Mouse (Mus musculus) CD8-positive naive resting alpha-beta T cell, adult 2 months (primary cell): ENCODE results near the gene Fer.

Source experiments
- DNase-seq, 2 experiments: peaks; one replicate each; pipeline ENCODE4 v3.0.0; 2022; ENCODE audit warnings: low read depth in 2 of 2, low spot score in 2 of 2

The Fer gene

GRCm38 (mm10) chr17:64085493-64085892 lies 222.6 kb downstream of the Fer start:
- DNase-seq = no peak

GRCm38 (mm10) chr17:64086875-64087608 lies 224.2 kb downstream of the Fer start:
- no peak for DNase-seq

GRCm38 (mm10) chr17:64087871-64088270 lies 225.0 kb downstream of the Fer start:
- no peak for DNase-seq

GRCm38 (mm10) chr17:64093716-64094115 lies 230.9 kb downstream of the Fer start:
- DNase-seq = no peak

- no peak for DNase-seq
Measured at GRCm38 (mm10) chr17:64096811-64097210, 233.9 kb downstream of the Fer start.

- no peak for DNase-seq
Measured at GRCm38 (mm10) chr17:64097788-64098359, 235.0 kb downstream of the Fer start.

GRCm38 (mm10) chr17:64099395-64100171 lies 236.7 kb downstream of the Fer start:
- no peak for DNase-seq

- DNase-seq = no peak
Measured at GRCm38 (mm10) chr17:64100172-64100510, 237.3 kb downstream of the Fer start.

GRCm38 (mm10) chr17:64108773-64109172 lies 245.9 kb downstream of the Fer start:
- no peak for DNase-seq

GRCm38 (mm10) chr17:64109871-64110270 lies 247.0 kb downstream of the Fer start:
- no peak for DNase-seq

- DNase-seq = no peak
Measured at GRCm38 (mm10) chr17:64113625-64114024, 250.8 kb downstream of the Fer start.

GRCm38 (mm10) chr17:64116762-64117161 lies 253.9 kb downstream of the Fer start:
- DNase-seq = no peak

- DNase-seq = no peak
Measured at GRCm38 (mm10) chr17:64119697-64120288, 256.9 kb downstream of the Fer start.

GRCm38 (mm10) chr17:64122556-64122955 lies 259.7 kb downstream of the Fer start:
- no peak for DNase-seq

GRCm38 (mm10) chr17:64123732-64124131 lies 260.9 kb downstream of the Fer start:
- DNase-seq = no peak

GRCm38 (mm10) chr17:64126904-64127303 lies 264.0 kb downstream of the Fer start:
- no peak for DNase-seq

- no peak for DNase-seq
Measured at GRCm38 (mm10) chr17:64129750-64130149, 266.9 kb downstream of the Fer start.

- no peak for DNase-seq
Measured at GRCm38 (mm10) chr17:64130356-64130755, 267.5 kb downstream of the Fer start.

GRCm38 (mm10) chr17:64132183-64132582 lies 269.3 kb downstream of the Fer start:
- no peak for DNase-seq

GRCm38 (mm10) chr17:64135941-64136650 lies 273.2 kb downstream of the Fer start:
- DNase-seq = no peak

GRCm38 (mm10) chr17:64138036-64138717 lies 275.3 kb downstream of the Fer start:
- DNase-seq = no peak
